Mouse (Mus musculus) kidney, postnatal 0 days (tissue): Measurements from ENCODE around the gene Tmtc2. TPM values are rescaled to one million over a fixed set of nuclear protein-coding genes. Genes with fewer than 3 reads are reported as not detected.

Source experiments
- ATAC-seq: fragments of 200-750 bp; cut with Nextera tagmentation; replicated peaks from 2 replicates; pipeline ENCODE4 v1.8.0; 2017; ENCODE audit warnings: low read depth, moderate number of reproducible peaks, moderate TSS enrichment, moderate library complexity; ENCODE audit not compliant: low FRiP score
- DNase-seq: peaks from one replicate; pipeline ENCODE4 v3.0.0-alpha.2; 2016; ENCODE audit warnings: low spot score
- H3K27ac ChIP-seq: fragments of 300-500 bp; sonication (generic); 2 replicates; pipeline ENCODE4 v1.5.1; 2014; ENCODE audit warnings: mild to moderate bottlenecking
- H3K27me3 ChIP-seq: fragments of 300-500 bp; sonication (generic); 2 replicates; pipeline ENCODE4 v1.6.1; 2014; ENCODE audit warnings: low read length, mixed read lengths; ENCODE audit not compliant: insufficient read depth
- H3K36me3 ChIP-seq: fragments of 300-500 bp; sonication (generic); 2 replicates; pipeline ENCODE4 v1.6.1; 2014; ENCODE audit warnings: low read length, mixed read lengths; ENCODE audit not compliant: insufficient read depth
- H3K4me1 ChIP-seq: fragments of 300-500 bp; sonication (generic); replicated peaks from 2 replicates; pipeline ENCODE4 v1.6.1; 2014; ENCODE audit warnings: antibody characterized with exemption, low read length, mixed read lengths; ENCODE audit not compliant: insufficient read depth
- H3K4me2 ChIP-seq: fragments of 300-500 bp; sonication (generic); 2 replicates; pipeline ENCODE4 v1.6.1; 2014; ENCODE audit warnings: mild to moderate bottlenecking, low read length, moderate library complexity, mixed read lengths
- H3K4me3 ChIP-seq: fragments of 300-500 bp; sonication (generic); replicated peaks from 2 replicates; pipeline ENCODE4 v1.5.1; 2014; ENCODE audit warnings: low read depth, low read length
- H3K9ac ChIP-seq: fragments of 300-500 bp; sonication (generic); 2 replicates; pipeline ENCODE4 v1.6.1; 2014; ENCODE audit warnings: low read depth, low read length
- H3K9me3 ChIP-seq: fragments of 300-500 bp; sonication (generic); replicated peaks from 2 replicates; pipeline ENCODE4 v1.6.1; 2016; ENCODE audit warnings: low read length, inconsistent platforms, mixed read lengths
- CTCF ChIP-seq: IDR thresholded peaks from 2 replicates; pipeline ENCODE4 v1.5.1; 2016; ENCODE audit warnings: antibody characterized with exemption, low read depth, mild to moderate bottlenecking, moderate library complexity
- WGBS: fragments of 180-500 bp; shearing (Covaris S2); extraction: QIAGEN DNeasy Blood & Tissue Kit; methylation state at CpG from one replicate; pipeline ENCODE4 v1.1.7; 2014; 5-methylcytosine and 5-hydroxymethylcytosine counted together
- polyA plus RNA-seq: library from polyadenylated mRNA; unstranded; fragments of >200 nt; fragmentation: Nextera tagmentation; extraction: Ambion mirVana; gene quantifications from 2 replicates; pipeline ENCODE4 v1.2.1, GENCODE M21; 2015

The Tmtc2 gene
- polyA plus RNA-seq, 1 experiment from 2014 or later, result 5.2 TPM

DNA sequence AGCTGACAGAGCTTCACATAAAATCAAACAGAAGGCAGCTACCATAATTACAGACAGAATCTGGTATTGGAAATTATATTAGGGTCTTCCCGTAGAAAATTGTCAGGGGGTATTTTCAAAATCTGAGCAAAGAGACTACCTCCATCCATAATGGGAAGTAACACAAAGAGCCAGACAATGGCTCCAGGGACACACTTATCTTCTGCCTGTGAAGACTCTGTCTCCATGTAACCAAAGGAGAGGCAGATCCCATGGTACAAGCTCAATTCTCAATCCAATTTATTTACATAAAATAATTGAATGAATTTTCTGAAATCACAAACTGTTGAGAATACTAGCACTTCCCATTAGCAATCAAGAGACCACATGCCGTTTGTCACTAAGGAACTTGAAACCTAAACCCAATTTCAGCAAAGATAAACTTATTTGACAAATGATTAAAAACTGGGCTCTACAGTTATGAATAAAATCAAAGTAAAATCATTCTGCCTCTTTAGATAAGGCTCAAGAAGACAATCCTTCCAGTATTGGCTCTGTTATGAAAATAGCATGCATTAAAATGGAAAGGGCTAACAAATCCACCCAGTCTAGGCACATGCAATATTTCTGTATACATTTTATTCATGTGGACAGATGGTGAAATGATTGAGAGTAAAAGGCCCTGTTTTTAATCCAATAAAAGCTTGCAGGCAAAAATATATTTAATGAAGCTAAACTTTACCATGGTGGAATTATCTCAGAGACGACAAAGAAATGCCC lies 254.8 kb downstream of the Tmtc2 start:
- Histone ChIP-seq H3K4me3 (no peak overlapping the region), H3K4me1 (no peaks in the 10 kb centered on the region), H3K27me3 (no peaks in the 10 kb centered on the region), H3K9me3 (no peaks in the 10 kb centered on the region), H3K36me3 (no peaks in the 10 kb centered on the region), H3K4me2 (no peak overlapping the region), H3K9ac (no peak overlapping the region), H3K27ac (no peak overlapping the region)
- DNase-seq (no peak), ATAC-seq (no peak)
- TF ChIP-seq CTCF, result no peak
- WGBS, result 53% methylated on average over 3 of the region's 3 CpGs

DNA sequence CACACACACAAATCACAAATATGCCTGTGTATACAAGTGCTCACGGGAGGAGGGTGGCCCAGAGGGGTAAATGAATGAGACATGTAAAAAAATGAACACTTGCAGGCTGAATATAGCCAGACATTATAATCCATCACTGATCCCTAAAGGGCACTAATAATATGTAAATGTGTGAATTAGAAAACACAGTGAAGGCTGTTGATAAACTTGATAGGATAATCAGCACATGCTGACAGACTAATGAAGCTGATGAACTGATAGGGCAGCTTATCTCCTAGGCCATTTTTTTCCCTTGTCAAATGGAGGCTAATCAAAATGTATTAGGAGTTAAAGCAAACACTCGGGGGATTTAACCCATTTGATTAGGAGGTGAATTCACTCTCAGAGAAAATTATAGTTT lies 255.4 kb downstream of the Tmtc2 start:
- Histone ChIP-seq H3K4me2 (no peak overlapping the region), H3K4me1 (no peaks in the 10 kb centered on the region), H3K9me3 (no peaks in the 10 kb centered on the region), H3K27ac (no peak overlapping the region), H3K9ac (no peak overlapping the region), H3K36me3 (no peaks in the 10 kb centered on the region), H3K4me3 (no peak overlapping the region), H3K27me3 (no peaks in the 10 kb centered on the region)
- DNase-seq, result no peak
- no peak for ATAC-seq
- 53% methylated on average over 2 of the region's 2 CpGs for WGBS
- TF ChIP-seq CTCF, result no peak

DNA sequence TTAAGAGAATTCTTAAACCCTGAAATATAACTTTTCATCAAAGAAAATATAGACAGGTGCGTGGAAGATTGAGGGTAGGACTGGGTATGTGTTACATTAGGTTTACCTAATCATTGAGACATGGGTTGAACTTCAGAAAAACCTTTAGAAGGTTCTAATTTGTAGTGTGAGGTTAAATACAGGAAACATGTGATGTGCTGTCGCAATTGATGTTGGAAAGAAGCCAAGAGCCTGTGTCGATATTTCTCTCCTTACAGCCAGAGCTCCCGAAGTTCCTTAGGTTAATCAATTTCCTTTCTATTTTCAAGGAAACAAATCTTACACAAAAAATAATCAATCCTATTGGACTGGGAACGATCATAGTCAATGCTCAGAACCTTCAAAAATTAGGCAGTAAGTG lies 261.3 kb downstream of the Tmtc2 start:
- Histone ChIP-seq H3K4me2 (no peak overlapping the region), H3K4me1 (no peaks in the 10 kb centered on the region), H3K27ac (no peak overlapping the region), H3K36me3 (no peaks in the 10 kb centered on the region), H3K27me3 (no peaks in the 10 kb centered on the region), H3K4me3 (no peak overlapping the region), H3K9me3 (no peaks in the 10 kb centered on the region), H3K9ac (no peak overlapping the region)
- no peak for ATAC-seq
- no peak for TF ChIP-seq CTCF
- no peak for DNase-seq
- WGBS, result 71% methylated on average over 5 of the region's 5 CpGs

DNA sequence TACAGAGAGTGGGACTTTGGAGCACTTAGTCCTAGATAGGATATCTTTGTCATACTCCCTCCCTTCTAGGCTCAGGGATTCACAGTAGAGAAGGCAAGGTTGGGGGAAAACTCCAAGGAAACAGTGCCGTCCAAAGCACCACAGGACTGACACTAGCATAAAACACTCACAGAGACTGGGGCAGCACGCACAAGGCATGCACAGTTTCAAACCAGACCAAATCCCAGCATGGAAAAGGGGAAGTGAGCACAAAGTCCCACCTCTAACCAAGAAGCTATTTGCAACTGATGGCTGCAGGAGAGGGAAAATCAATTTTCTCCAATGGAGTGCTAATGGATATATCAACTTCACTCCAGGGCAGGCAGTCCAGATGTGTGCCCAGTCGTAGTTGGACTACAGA lies 276.7 kb downstream of the Tmtc2 start:
- Histone ChIP-seq H3K9ac (no peak overlapping the region), H3K4me1 (no peaks in the 10 kb centered on the region), H3K4me2 (no peak overlapping the region), H3K27me3 (no peaks in the 10 kb centered on the region), H3K36me3 (0 out of 2 replicates have a peak, but pooled peaks cover 2% of the 10 kb centered on the region), H3K9me3 (no peaks in the 10 kb centered on the region), H3K4me3 (no peak overlapping the region), H3K27ac (no peak overlapping the region)
- DNase-seq, result no peak
- no peak for TF ChIP-seq CTCF
- no peak for ATAC-seq
- WGBS, result 78% methylated on average over 3 of the region's 3 CpGs

DNA sequence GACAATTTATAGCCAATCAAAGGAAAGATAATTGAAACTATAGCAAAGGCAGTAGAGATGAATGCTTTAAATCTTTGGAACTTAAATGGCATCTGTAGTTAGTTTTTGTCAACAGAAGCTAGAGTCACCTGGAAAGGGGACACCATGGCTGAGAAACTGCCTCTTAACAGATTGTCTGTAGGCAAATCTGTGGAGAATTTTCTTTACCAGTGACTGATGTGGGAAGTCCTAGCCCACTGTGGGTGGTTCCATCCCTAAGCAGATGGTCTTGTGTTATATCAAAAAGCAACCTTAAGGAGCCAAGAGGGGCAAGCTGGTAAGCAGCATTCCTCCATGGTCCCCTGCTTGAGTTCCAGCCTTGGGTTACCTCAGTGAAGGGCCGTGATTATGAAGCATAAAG lies 281.3 kb downstream of the Tmtc2 start:
- Histone ChIP-seq H3K9ac (no peak overlapping the region), H3K9me3 (no peaks in the 10 kb centered on the region), H3K27ac (no peak overlapping the region), H3K36me3 (no peaks in the 10 kb centered on the region), H3K4me3 (no peak overlapping the region), H3K4me2 (no peak overlapping the region), H3K27me3 (no peaks in the 10 kb centered on the region), H3K4me1 (no peaks in the 10 kb centered on the region)
- no peak for TF ChIP-seq CTCF
- DNase-seq (no peak), ATAC-seq (no peak)
- 89% methylated on average over 1 of the region's 1 CpGs for WGBS

DNA sequence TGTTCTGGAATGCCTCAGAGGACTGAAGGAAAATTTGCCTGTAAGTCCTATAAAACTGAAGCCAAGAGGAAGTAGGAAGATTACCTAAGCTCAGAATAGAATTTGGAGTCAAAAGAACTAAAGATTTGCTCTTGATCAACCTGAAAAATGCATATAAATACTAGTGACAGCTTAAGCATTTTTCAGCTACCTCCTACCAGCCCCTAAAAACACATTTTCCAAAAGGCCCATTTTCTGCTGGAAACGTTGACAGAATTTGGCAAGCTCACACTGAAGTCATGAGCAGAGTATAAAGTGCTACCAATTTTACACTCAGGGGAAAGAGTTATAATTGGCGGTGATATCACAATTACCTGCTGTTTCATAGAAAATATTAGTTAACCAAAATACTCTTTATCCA lies 285.8 kb downstream of the Tmtc2 start:
- Histone ChIP-seq H3K4me2 (no peak overlapping the region), H3K4me1 (0 out of 2 replicates have a peak, but pooled peaks cover 6% of the 10 kb centered on the region), H3K27me3 (no peaks in the 10 kb centered on the region), H3K9ac (no peak overlapping the region), H3K27ac (no peak overlapping the region), H3K36me3 (no peaks in the 10 kb centered on the region), H3K4me3 (no peak overlapping the region), H3K9me3 (no peaks in the 10 kb centered on the region)
- DNase-seq (no peak), ATAC-seq (no peak)
- WGBS, result 78% methylated on average over 2 of the region's 2 CpGs
- TF ChIP-seq CTCF, result no peak

DNA sequence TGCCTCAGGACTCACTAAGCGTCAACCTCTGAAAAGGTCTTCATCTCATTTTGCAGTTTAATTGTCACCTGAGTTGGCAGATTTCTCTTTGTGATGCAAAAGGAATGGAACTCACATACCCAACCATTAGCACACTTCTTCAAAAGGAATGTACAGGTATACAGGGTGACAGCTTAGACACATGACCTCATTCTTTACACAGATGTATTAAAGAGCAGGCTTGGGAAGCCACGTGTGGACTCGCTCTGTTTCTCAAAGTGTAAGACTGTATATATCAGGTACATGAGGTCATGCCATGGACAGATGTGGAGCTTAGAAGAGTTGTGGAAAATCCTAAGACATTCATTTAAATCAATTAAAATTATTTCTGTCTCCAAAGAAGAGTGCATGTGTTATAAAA lies 286.7 kb downstream of the Tmtc2 start:
- H3K27ac ChIP-seq, result no peak overlapping the region
- H3K36me3 ChIP-seq, result no peaks in the 10 kb centered on the region

More for the DNA sequence above, 286.7 kb downstream of the Tmtc2 start:
- ATAC-seq, result no peak
- no peak for DNase-seq
- Histone ChIP-seq H3K9ac (no peak overlapping the region), H3K4me3 (no peak overlapping the region), H3K9me3 (no peaks in the 10 kb centered on the region), H3K27me3 (no peaks in the 10 kb centered on the region), H3K4me1 (0 out of 2 replicates have a peak, but pooled peaks cover 6% of the 10 kb centered on the region), H3K4me2 (no peak overlapping the region)
- no peak for TF ChIP-seq CTCF
- 87% methylated on average over 3 of the region's 3 CpGs for WGBS
